Mouse (Mus musculus): ENCODE measurements at regions not wholly inside any gene's neighbourhood (a gene's known extent, or its start where the extent isn't known, plus 50 kb on each side); places are given as distances from the start of the nearest gene placed in this dataset.

DNA sequence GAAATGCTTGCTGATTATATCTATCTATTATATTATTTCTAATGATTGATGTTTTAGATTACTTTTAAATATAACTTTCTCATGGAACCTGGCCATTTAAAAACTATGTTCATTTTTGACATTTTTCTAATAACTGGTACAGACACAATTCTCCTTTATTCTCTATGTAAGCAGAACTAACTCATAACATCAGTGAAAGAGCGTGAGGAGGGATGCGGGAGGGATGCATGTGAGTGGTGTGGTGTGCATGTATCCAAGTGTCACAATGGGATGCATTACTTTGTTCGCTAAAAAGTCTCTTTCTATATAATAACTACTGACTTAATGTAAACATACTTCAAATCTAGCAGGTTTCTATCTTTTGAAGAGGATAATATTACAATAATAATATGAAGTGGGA, 428.7 kb upstream of the Ccnh start:
- ATAC-seq (replicated peaks; ENCODE audit: poor library complexity), result no peak

DNA sequence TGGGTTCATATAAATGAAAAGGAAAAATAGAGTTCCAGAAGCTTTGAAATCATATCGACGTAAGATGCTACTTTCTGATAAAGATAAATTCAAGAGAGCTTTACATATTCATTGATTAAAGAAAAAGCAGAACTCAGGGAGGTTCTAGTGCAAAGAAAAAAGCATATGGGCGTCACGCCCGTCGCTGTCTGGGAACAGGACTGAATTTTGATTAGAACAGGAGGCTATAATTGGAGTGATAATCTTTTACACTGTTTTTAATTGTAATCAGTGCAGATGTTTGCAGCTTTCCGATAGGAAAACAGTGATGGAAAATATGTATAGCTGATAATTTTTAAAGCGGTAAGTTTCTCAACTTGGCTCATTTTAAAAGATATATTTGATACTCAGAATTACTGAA, 428.2 kb upstream of the Ccnh start:
- no peak for ATAC-seq (replicated peaks; ENCODE audit: poor library complexity)

DNA sequence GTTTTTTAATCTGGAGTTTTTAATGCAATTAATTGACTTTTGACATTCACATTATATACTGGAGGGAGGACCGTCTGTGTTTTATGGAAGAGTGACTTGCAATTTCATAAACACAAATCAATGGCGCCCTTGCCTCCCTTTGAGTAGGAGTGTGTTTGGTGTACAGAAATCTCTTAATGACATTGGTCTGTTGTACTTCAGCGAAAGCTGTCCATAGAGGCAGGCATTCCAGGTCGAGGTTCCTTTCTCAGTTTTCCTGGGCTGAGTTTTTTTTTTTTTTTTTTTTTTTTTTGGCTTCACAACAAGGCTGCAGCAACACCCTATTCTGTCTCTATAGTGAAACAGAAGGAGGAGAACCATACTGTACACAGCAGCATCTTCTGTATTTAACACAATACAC, 427.4 kb upstream of the Ccnh start:
- ATAC-seq (replicated peaks; ENCODE audit: poor library complexity), result no peak

DNA sequence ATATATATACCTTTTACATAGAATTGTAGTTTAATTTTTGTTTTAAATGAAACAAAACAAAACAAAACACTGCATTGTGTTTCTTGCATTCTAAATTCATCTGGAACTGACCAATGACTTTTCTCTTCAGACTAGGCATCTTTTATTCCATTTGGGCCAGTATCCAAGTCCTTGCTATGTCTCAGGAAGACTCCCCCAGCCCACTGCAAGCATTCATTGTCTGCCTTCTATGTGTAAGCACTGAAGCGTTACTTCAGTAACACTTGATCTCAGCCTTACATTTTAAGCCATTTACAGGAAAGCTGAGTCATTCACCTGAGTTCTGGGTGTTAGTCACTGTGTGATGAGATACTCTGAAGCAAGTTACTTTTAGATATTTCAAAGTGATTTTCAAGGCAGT, 425.3 kb upstream of the Ccnh start:
- ATAC-seq (replicated peaks; ENCODE audit: poor library complexity), result no peak

DNA sequence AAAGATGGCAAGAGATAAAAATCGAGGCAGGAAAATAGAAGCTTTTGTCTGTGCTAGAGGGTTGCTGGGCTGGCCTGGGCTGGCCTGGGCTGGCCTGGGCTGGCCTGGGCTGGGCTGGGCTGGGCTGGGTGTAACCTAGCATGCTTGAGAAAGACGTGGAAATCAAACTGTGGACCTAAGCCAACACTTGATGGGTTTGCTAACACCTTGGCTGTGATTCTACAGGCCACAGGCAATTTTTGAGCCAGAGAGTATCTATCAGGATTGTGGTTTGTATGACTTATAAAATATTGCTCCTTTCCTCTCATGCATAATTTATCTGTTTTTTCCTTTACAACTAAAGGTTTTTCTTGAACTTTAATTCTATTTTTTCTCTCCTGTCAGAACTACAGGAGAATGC, 417.3 kb upstream of the Ccnh start:
- no peak for ATAC-seq (replicated peaks; ENCODE audit: poor library complexity)

DNA sequence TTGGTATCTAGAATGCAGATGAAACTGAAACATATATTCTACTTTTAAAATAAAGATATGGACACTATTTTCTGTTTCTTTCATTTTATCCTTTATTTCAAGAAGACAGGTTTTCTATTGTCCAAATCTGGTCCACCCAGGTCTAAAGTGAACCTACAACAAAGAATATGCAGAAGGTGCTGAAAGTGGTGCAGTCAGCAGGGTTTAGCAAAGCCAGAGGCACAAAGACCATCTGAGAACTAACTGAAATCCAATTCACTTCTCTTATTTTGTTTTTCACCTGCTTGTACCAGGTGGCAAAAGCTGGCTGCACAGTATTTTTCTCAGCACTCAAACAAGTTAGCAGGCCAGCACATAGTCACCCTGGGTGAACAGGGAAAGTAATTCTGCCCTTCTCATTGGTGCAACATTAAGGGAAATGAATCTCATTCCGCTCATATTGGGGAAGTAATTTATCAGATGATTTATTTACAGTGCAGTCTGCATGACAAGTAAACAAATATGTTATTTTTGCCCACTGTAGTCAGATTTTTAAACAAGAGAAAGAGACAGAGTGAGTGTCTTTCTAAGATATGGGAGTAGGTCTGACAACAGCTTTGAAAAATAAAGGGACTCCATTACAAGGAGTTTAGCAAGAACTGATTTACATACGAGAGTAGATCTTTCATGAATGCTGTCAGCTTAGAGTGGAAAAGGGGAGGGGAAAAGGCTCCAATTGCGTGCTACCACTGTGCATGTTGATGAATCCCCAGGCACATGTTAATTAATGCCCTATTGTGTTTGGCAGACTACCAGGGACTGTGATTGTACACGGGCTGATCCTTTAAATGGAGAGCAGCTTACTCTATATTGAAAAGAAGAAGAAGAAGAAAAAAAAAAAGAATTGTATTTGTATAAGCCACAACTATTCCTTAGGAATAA, 405.9 kb upstream of the Ccnh start:
- ATAC-seq (replicated peaks; ENCODE audit: poor library complexity), result no peak

DNA sequence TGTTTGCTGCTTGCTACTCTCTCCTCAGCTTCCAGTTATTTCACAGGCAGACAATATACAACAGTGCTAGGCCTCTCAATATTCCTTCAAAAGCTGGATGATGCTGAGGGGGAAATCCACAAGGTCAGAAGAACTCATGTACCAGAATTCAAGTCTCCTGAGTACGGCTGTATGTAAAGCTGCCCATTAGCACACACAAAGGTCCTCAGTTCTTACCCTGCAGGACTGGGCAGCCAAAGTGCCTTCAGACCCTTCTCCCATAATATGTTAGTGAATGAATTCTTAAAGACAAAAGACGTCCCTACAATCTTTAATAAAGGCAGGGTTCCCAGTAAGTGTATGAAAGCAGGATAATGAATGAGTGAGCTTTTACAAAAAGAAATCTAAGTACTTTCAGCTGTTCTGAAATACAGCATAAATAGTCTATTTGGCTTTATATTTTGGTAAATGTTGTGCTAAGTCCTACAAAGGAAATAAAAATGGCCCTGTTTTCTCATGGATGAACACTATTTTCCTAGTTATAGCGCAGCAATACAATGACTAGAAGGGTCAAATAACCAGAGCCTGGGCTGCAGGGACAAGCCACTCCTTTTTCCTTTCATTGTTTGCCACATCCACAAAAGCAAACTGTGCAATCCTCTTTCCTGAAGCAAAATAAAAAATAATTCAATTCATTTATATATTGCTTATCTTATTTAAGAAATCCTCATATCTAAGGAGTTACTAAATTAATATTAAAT, 384.8 kb upstream of the Ccnh start:
- ATAC-seq (replicated peaks; ENCODE audit: poor library complexity), result no peak

DNA sequence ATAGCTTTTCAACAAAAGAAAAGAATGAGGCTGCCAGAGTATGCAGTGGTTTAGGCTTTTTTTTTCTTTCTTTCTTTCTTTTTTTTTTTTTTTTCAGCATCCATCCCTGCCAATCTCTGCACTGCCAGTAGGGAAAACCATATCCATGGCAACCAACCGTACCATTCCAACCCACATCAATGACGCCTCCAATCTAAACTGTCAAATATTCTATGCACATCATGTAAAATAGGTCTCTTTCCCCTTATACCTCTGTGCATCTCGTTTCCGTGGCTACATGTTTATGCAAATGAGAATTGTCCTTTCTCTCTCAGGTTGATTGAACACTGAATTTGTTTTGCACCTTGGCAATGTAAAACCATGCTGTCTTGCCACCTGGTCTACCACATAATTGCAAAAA, 384.0 kb upstream of the Ccnh start:
- ATAC-seq (replicated peaks; ENCODE audit: poor library complexity), result no peak

DNA sequence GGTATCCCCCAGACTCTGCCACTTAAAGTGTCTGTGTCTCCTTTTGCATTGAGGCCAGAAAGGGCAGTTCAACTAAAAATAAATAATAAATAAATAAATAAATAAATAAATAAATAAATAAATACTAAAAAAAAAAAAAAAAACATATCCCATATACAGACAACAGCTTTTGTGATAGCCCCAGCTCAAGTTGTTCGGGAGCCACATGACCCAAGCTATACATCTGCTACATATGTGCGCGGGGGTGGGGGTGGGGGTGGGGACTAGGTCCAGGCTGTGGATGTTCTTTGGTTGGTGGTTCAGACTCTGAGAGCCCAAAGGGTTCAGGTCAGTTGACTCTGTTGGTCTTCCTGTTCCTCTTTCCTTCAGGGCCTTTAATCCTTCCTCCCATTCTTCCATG, 379.6 kb upstream of the Ccnh start:
- no peak for ATAC-seq (replicated peaks; ENCODE audit: poor library complexity)

Measured in megakaryocyte progenitor cell, adult 5-6 weeks (primary cell).